Mouse (Mus musculus) ES-E14 (cell line): ENCODE data around the gene Mpp1. TPM values are rescaled to one million over a fixed set of nuclear protein-coding genes. Genes with fewer than 3 reads are reported as not detected.

ENCODE experiments used
- DNase-seq: peaks from one replicate; pipeline ENCODE4 v3.0.0-alpha.2; 2013; ENCODE audit warnings: low read depth, low spot score
- H3K27ac ChIP-seq: 2 replicates; pipeline ENCODE4 v1.5.1; 2012; ENCODE audit warnings: low read depth, mild to moderate bottlenecking, low read length, moderate library complexity, mixed read lengths; ENCODE audit not compliant: poor library complexity, insufficient read depth, severe bottlenecking
- H3K36me3 ChIP-seq: 2 replicates; pipeline ENCODE4 v1.6.1; 2012; ENCODE audit warnings: mild to moderate bottlenecking, low read length, moderate library complexity, mixed read lengths; ENCODE audit not compliant: control insufficient read depth, poor library complexity, insufficient read depth, severe bottlenecking
- H3K4me1 ChIP-seq, 2 experiments: fragments of 150-350 bp in 1 of 2; sonication (generic) in 1 of 2; 2 replicates each; pipeline ENCODE4 v1.6.1; 2012; ENCODE audit warnings: low read length in 2 of 2, mild to moderate bottlenecking in 1 of 2, mixed read lengths in 1 of 2; ENCODE audit not compliant: control insufficient read depth in 2 of 2, insufficient read depth in 2 of 2, poor library complexity in 1 of 2
- H3K4me3 ChIP-seq, 2 experiments: fragments of 150-350 bp in 1 of 2; sonication (generic) in 1 of 2; 2 replicates each; pipeline ENCODE4 v1.5.1; 2012; ENCODE audit warnings: low read length in 2 of 2, low read depth in 1 of 2, mild to moderate bottlenecking in 1 of 2, mixed read lengths in 1 of 2; ENCODE audit not compliant: insufficient read depth in 1 of 2, poor library complexity in 1 of 2, severe bottlenecking in 1 of 2
- H3K9ac ChIP-seq: 2 replicates; pipeline ENCODE4 v1.6.1; 2012; ENCODE audit warnings: low read depth, mild to moderate bottlenecking, low read length, mixed read lengths; ENCODE audit not compliant: poor library complexity, insufficient read depth, severe bottlenecking
- H3K9me3 ChIP-seq: fragments of 150-350 bp; sonication (generic); 2 replicates; pipeline ENCODE4 v1.6.1; 2012; ENCODE audit warnings: low read depth, mild to moderate bottlenecking, low read length; ENCODE audit not compliant: control insufficient read depth, insufficient read depth
- CHD2 ChIP-seq: IDR thresholded peaks from 2 replicates; pipeline ENCODE4 v1.6.1; 2014; ENCODE audit warnings: mild to moderate bottlenecking, low read depth, low read length, inconsistent platforms
- HCFC1 ChIP-seq: IDR thresholded peaks from 2 replicates; pipeline ENCODE4 v1.6.1; 2012; ENCODE audit warnings: low read length, inconsistent platforms, borderline replicate concordance; ENCODE audit not compliant: insufficient read depth
- MAFK ChIP-seq: IDR thresholded peaks from 2 replicates; pipeline ENCODE4 v1.6.1; 2014; ENCODE audit warnings: mild to moderate bottlenecking, low read depth, low read length, inconsistent platforms; ENCODE audit not compliant: insufficient read depth
- ZC3H11A ChIP-seq: IDR thresholded peaks from 2 replicates; pipeline ENCODE4 v1.6.1; 2012; ENCODE audit warnings: low read depth, mild to moderate bottlenecking, inconsistent platforms, low read length, borderline replicate concordance
- ZNF384 ChIP-seq: IDR thresholded peaks from 2 replicates; pipeline ENCODE4 v1.6.1; 2012; ENCODE audit warnings: low read depth, low read length, inconsistent platforms
- in situ Hi-C, 2 experiments: fragments of 600-800 bp; cut with MboI; formaldehyde crosslinking; loops; one replicate each; pipeline ENCODE4 v1.15.1; 2025; ENCODE audit warnings: low sequenced_read_pairs in 2 of 2, inconsistent platforms in 1 of 2; ENCODE audit not compliant: unreplicated experiment in 2 of 2
- total RNA-seq: library from RNA; depleted of rRNA; stranded (reverse); fragments of 300-350 nt; gene quantifications from 2 replicates; pipeline ENCODE4 v1.2.3, GENCODE M21; 2012

The Mpp1 gene
- total RNA-seq, 1 experiment: 25.1 TPM

DNA sequence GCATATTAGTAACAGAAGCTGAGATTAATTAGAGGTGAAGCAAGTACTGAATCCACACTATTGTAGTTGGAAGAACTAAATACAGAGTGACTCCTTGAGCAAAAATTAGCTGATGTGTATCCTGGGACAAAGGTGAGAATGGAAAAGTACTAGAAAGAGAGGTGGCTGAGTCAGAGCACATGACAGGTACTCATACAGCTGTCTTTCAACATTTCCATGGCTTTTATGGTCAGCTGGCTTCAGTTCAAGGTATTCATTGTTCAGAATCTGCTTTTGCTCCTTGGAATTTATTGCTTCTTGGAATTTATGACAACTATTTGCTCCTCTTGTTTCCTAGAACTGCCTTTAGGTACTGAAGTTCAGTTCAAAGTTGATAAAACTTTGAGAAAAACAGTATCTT, 6.1 kb upstream of the Mpp1 start:
- Histone ChIP-seq H3K4me1 (no peaks in the 10 kb centered on the region), H3K9ac (no peak overlapping the region), H3K27ac (no peak overlapping the region), H3K4me3 (no peak overlapping the region), H3K36me3 (no peaks in the 10 kb centered on the region), H3K9me3 (no peaks in the 10 kb centered on the region)
- in situ Hi-C loops: no loop called here
- no peak for DNase-seq
- no peak for TF ChIP-seq HCFC1
- no peak for TF ChIP-seq ZC3H11A
- no peak for TF ChIP-seq ZNF384
- no peak for TF ChIP-seq MAFK
- TF ChIP-seq CHD2: no peak

DNA sequence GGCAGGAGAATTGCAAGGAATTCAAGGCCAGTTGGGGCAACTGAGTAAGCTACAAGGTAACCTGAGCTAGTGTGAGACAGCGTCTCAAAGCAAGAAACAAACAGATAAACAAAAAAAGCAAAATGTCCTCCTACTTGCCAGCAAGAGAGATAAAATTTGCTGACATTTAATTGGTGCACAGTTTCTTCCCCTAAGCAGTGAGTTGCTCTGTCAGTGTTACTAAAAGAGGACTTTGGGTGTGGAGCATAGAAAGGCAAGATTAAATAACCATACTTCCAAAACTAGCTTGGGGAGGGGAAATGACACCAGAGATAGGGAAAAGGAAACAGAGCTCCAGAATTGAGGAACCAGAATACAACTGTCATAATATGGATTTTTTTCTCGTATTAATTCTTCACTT, 1.3 kb downstream of the Mpp1 start:
- Histone ChIP-seq H3K27ac (no peak overlapping the region), H3K4me1 (no peaks in the 10 kb centered on the region), H3K9me3 (no peaks in the 10 kb centered on the region), H3K36me3 (no peaks in the 10 kb centered on the region), H3K4me3 (no peak overlapping the region), H3K9ac (no peak overlapping the region)
- in situ Hi-C loops: no loop called here
- no peak for TF ChIP-seq CHD2
- TF ChIP-seq MAFK: no peak
- no peak for TF ChIP-seq ZC3H11A
- TF ChIP-seq ZNF384: no peak
- TF ChIP-seq HCFC1: no peak
- DNase-seq: no peak

DNA sequence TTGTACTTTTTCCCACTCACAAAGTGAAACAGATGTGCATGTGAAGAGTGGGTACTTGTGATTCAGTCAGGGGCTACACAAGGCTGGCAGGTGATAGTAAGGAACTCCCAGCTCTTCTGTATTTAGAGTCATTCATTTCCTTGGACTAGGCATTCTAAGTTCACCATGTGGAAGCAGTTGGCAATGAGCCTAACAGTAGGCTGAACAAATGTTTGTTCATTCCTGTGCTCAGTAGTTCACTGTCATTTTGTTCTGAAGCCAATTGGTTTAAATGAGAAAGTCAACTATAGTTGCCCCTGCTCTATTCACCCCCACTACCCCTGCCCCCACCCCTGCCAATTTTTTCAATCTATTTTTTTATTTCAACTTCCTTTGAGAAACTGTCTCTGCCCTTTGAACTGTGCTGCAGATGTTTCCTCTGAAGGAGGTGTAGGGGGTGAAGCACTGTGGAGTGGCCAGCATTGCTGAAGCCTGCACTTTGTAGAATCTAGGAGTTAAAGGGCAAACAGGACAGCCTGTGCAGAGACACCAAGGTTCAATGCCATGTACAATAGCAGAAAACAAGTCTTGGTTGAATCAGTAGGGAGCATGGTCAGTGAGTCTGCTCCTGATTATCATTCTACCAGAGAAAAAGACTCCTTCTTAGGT, 2.4 kb downstream of the Mpp1 start:
- H3K9me3 ChIP-seq: no peaks in the 10 kb centered on the region
- in situ Hi-C loops: no loop called here
- no peak overlapping the region for H3K9ac ChIP-seq
- H3K36me3 ChIP-seq: no peaks in the 10 kb centered on the region
- DNase-seq: no peak
- no peak overlapping the region for H3K4me3 ChIP-seq
- H3K27ac ChIP-seq: no peak overlapping the region
- TF ChIP-seq HCFC1 (no peak), CHD2 (no peak), ZNF384 (no peak), ZC3H11A (no peak), MAFK (no peak)
- no peaks in the 10 kb centered on the region for H3K4me1 ChIP-seq

DNA sequence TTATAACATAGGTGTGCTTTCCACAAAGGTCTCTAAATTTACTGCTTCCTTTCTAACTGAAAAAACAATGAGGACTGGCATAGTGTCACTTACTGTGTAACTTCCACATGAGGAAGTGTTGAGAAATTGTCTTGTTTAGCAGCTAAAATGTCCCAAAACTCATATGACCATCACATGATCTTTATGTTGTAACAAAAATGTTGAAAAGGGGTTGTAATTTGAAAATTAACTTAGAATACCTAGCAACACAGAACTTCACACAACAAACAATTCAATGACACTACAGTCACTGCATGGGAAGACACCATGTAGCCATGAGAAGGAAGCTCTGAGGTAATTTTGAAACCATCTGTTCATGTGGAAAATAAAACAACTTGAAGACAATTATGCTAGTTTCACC, 3.9 kb downstream of the Mpp1 start:
- Histone ChIP-seq H3K9ac (no peak overlapping the region), H3K36me3 (no peaks in the 10 kb centered on the region), H3K27ac (no peak overlapping the region), H3K9me3 (no peaks in the 10 kb centered on the region), H3K4me3 (no peak overlapping the region), H3K4me1 (no peaks in the 10 kb centered on the region)
- TF ChIP-seq MAFK (no peak), CHD2 (no peak), ZC3H11A (no peak), HCFC1 (no peak), ZNF384 (no peak)
- in situ Hi-C loops: no loop called here
- DNase-seq: no peak

DNA sequence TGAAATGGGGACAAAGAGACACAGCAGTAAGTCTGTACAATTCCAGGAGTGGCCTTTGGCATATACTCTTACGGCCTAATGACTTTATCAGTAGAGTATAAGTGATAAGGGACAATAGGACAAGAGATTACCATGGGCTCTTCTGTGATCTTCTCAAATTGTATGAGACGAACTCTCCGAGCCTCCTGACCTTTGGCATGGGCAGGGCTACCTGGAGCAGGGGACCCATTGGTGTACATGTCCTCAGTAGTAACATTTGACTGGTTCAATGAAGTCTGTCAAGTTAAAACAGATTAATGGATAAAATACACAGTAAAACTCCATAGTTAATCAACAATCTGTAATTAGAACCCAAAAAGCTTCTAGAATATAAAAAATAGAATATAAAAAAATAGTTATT, 5.2 kb downstream of the Mpp1 start:
- H3K9ac ChIP-seq: no peak overlapping the region
- in situ Hi-C loops: no loop called here
- TF ChIP-seq HCFC1 (no peak), ZNF384 (no peak), ZC3H11A (no peak), CHD2 (no peak), MAFK (no peak)

More for the DNA sequence above, 5.2 kb downstream of the Mpp1 start:
- DNase-seq: no peak
- H3K9me3 ChIP-seq: no peaks in the 10 kb centered on the region
- no peaks in the 10 kb centered on the region for H3K36me3 ChIP-seq
- H3K4me1 ChIP-seq: no peaks in the 10 kb centered on the region
- H3K27ac ChIP-seq: no peak overlapping the region
- H3K4me3 ChIP-seq: no peak overlapping the region
